Mouse (Mus musculus): ENCODE measurements around the gene Ddx39b. TPM values are rescaled to one million over a fixed set of nuclear protein-coding genes. Genes with fewer than 3 reads are reported as not detected.

Gene Ddx39b
- total and polyA plus RNA-seq, 3 experiments: 82.3 to 148 (median 83.4) TPM

GRCm38 (mm10) chr17:35201128-35201527, 40.4 kb upstream of the Ddx39b start:
- H3K79me2 ChIP-seq (replicated peaks; ENCODE audit: control insufficient read depth, insufficient read depth, low read length): no peaks in the 10 kb centered on the region
- H3K4me3 ChIP-seq: peak overlapping the region; percentile 43
- no peaks in the 10 kb centered on the region; the same call in 1 of the 2 replicates for H3K27me3 ChIP-seq (ENCODE audit: control insufficient read depth, insufficient read depth, low read length)
- peaks cover 2% of the 10 kb centered on the region for H3K4me1 ChIP-seq (ENCODE audit: control insufficient read depth, insufficient read depth, low read length)
- DNase-seq: peak in 1 of 2 experiments; percentile 6
- TF ChIP-seq EP300 (IDR thresholded peaks at IDR 0.05; ENCODE audit: insufficient read depth, low read depth, low read length) (no peak), CTCF (IDR thresholded peaks at IDR 0.05) (no peak), POLR2A (IDR thresholded peaks at IDR 0.05; ENCODE audit: insufficient read depth, low read depth, low read length) (no peak)
- no peaks in the 10 kb centered on the region for H3K36me3 ChIP-seq (ENCODE audit: control insufficient read depth, insufficient read depth, low read length)
- intact Hi-C loops (cut with DNase I): no loop called here
- H3K27ac ChIP-seq: peak overlapping the region; percentile 63
- no peak overlapping the region for H3K9ac ChIP-seq (ENCODE audit: low read depth, low read length)
- WGBS: 46% methylated on average over 11 of the region's 11 CpGs

- WGBS: 24% methylated on average over 13 of the region's 13 CpGs
- Histone ChIP-seq H3K4me1 (ENCODE audit: control insufficient read depth, insufficient read depth, low read length) (no peaks in the 10 kb centered on the region), H3K4me3 (peak within 1 kb of the TSS; percentile 43), H3K27me3 (ENCODE audit: control insufficient read depth, insufficient read depth, low read length) (no peaks in the 10 kb centered on the region; the same call in 1 of the 2 replicates), H3K9ac (ENCODE audit: low read depth, low read length) (no peak within 1 kb of the TSS), H3K79me2 (replicated peaks; ENCODE audit: control insufficient read depth, insufficient read depth, low read length) (no peaks in the 10 kb centered on the region), H3K36me3 (ENCODE audit: control insufficient read depth, insufficient read depth, low read length) (no peaks in the 10 kb centered on the region), H3K27ac (peak within 1 kb of the TSS; percentile 63)
- no peak for TF ChIP-seq EP300 (IDR thresholded peaks at IDR 0.05; ENCODE audit: insufficient read depth, low read depth, low read length)
- no peak for TF ChIP-seq CTCF (IDR thresholded peaks at IDR 0.05)
- TF ChIP-seq POLR2A (IDR thresholded peaks at IDR 0.05; ENCODE audit: insufficient read depth, low read depth, low read length): peak; percentile 92
- DNase-seq: peak; percentile 79
- intact Hi-C loops (cut with DNase I): no loop called here
These were observed 39.8 kb upstream of the Ddx39b start, which contains the start of gene Tnf for GRCm38 (mm10) chr17:35201787-35202186. Gene Tnf (minus strand): TSS chr17:35202007.

- peak in 1 of 2 experiments; percentile 2 for DNase-seq
- no peaks in the 10 kb centered on the region; the same call in 1 of the 2 replicates for H3K27me3 ChIP-seq (ENCODE audit: control insufficient read depth, insufficient read depth, low read length)
- H3K79me2 ChIP-seq (replicated peaks; ENCODE audit: control insufficient read depth, insufficient read depth, low read length): no peaks in the 10 kb centered on the region
- no peaks in the 10 kb centered on the region for H3K4me1 ChIP-seq (ENCODE audit: control insufficient read depth, insufficient read depth, low read length)
- intact Hi-C loops (cut with DNase I): no loop called here
- WGBS: 67% methylated on average over 4 of the region's 4 CpGs
- no peaks in the 10 kb centered on the region for H3K36me3 ChIP-seq (ENCODE audit: control insufficient read depth, insufficient read depth, low read length)
- no peak overlapping the region for H3K9ac ChIP-seq (ENCODE audit: low read depth, low read length)
- TF ChIP-seq EP300 (IDR thresholded peaks at IDR 0.05; ENCODE audit: insufficient read depth, low read depth, low read length): no peak
- H3K4me3 ChIP-seq: no peak overlapping the region
- H3K27ac ChIP-seq: no peak overlapping the region
These were observed 39.1 kb upstream of the Ddx39b start for GRCm38 (mm10) chr17:35202442-35202841.

GRCm38 (mm10) chr17:35204494-35205379, 36.8 kb upstream of the Ddx39b start, which contains the start of gene Lta:
Gene Lta (minus strand): TSS chr17:35205351.
- Histone ChIP-seq H3K4me3 (no peak within 1 kb of the TSS), H3K79me2 (replicated peaks; ENCODE audit: control insufficient read depth, insufficient read depth, low read length) (no peaks in the 10 kb centered on the region), H3K4me1 (ENCODE audit: control insufficient read depth, insufficient read depth, low read length) (peaks cover 2% of the 10 kb centered on the region), H3K27me3 (ENCODE audit: control insufficient read depth, insufficient read depth, low read length) (no peaks in the 10 kb centered on the region; the same call in 1 of the 2 replicates), H3K36me3 (ENCODE audit: control insufficient read depth, insufficient read depth, low read length) (no peaks in the 10 kb centered on the region), H3K27ac (no peak within 1 kb of the TSS), H3K9ac (ENCODE audit: low read depth, low read length) (no peak within 1 kb of the TSS)
- intact Hi-C loops (cut with DNase I): no loop called here
- TF ChIP-seq EP300 (IDR thresholded peaks at IDR 0.05; ENCODE audit: insufficient read depth, low read depth, low read length): no peak
- TF ChIP-seq CTCF (IDR thresholded peaks at IDR 0.05): no peak
- no peak for TF ChIP-seq POLR2A (IDR thresholded peaks at IDR 0.05; ENCODE audit: insufficient read depth, low read depth, low read length)
- 53% methylated on average over 20 of the region's 20 CpGs for WGBS
- DNase-seq: peak in 1 of 2 experiments; percentile 46

GRCm38 (mm10) chr17:35205380-35205769, 36.2 kb upstream of the Ddx39b start:
- no peak for TF ChIP-seq CTCF (IDR thresholded peaks at IDR 0.05)
- no peak for TF ChIP-seq POLR2A (IDR thresholded peaks at IDR 0.05; ENCODE audit: insufficient read depth, low read depth, low read length)
- no peak for TF ChIP-seq EP300 (IDR thresholded peaks at IDR 0.05; ENCODE audit: insufficient read depth, low read depth, low read length)
- Histone ChIP-seq H3K9ac (ENCODE audit: low read depth, low read length) (no peak overlapping the region), H3K27me3 (ENCODE audit: control insufficient read depth, insufficient read depth, low read length) (no peaks in the 10 kb centered on the region; the same call in 1 of the 2 replicates), H3K36me3 (ENCODE audit: control insufficient read depth, insufficient read depth, low read length) (no peaks in the 10 kb centered on the region), H3K4me1 (ENCODE audit: control insufficient read depth, insufficient read depth, low read length) (peaks cover 2% of the 10 kb centered on the region), H3K27ac (no peak overlapping the region), H3K79me2 (replicated peaks; ENCODE audit: control insufficient read depth, insufficient read depth, low read length) (no peaks in the 10 kb centered on the region), H3K4me3 (no peak overlapping the region)
- DNase-seq: no peak
- WGBS: 70% methylated on average over 10 of the region's 10 CpGs
- intact Hi-C loops (cut with DNase I): no loop called here

Measured in heart, adult 2 months (tissue).